Mouse (Mus musculus) heart, embryonic 11.5 days (tissue): ENCODE measurements around the gene Serinc3. TPM values are rescaled to one million over a fixed set of nuclear protein-coding genes. Genes with fewer than 3 reads are reported as not detected.

Experiments used
- ATAC-seq: fragments of 200-750 bp; cut with Nextera tagmentation; replicated peaks from 2 replicates; pipeline ENCODE4 v1.8.0; 2017; ENCODE audit warnings: moderate library complexity; ENCODE audit not compliant: insufficient number of reproducible peaks, low FRiP score, low TSS enrichment
- H3K27ac ChIP-seq: fragments of 300-500 bp; sonication (generic); 2 replicates; pipeline ENCODE4 v1.5.1; 2014; ENCODE audit warnings: mild to moderate bottlenecking, low read depth, low read length
- H3K27me3 ChIP-seq: fragments of 300-500 bp; sonication (generic); 2 replicates; pipeline ENCODE4 v1.6.1; 2014; ENCODE audit warnings: mild to moderate bottlenecking, low read length, mixed read lengths; ENCODE audit not compliant: control insufficient read depth, insufficient read depth
- H3K36me3 ChIP-seq: fragments of 300-500 bp; sonication (generic); 2 replicates; pipeline ENCODE4 v1.6.1; 2014; ENCODE audit warnings: mild to moderate bottlenecking, low read length, moderate library complexity, mixed read lengths; ENCODE audit not compliant: control insufficient read depth, insufficient read depth
- H3K4me1 ChIP-seq: fragments of 300-500 bp; sonication (generic); 2 replicates; pipeline ENCODE4 v1.6.1; 2014; ENCODE audit warnings: low read length; ENCODE audit not compliant: control insufficient read depth, insufficient read depth
- H3K4me2 ChIP-seq: fragments of 300-500 bp; sonication (generic); 2 replicates; pipeline ENCODE4 v1.6.1; 2014; ENCODE audit warnings: mild to moderate bottlenecking, moderate library complexity
- H3K4me3 ChIP-seq: fragments of 300-500 bp; sonication (generic); 2 replicates; pipeline ENCODE4 v1.5.1; 2014; ENCODE audit warnings: low read depth, low read length
- H3K9ac ChIP-seq: fragments of 300-500 bp; sonication (generic); 2 replicates; pipeline ENCODE4 v1.6.1; 2014; ENCODE audit warnings: mild to moderate bottlenecking, low read depth, low read length, moderate library complexity
- H3K9me3 ChIP-seq: fragments of 300-500 bp; sonication (generic); replicated peaks from 2 replicates; pipeline ENCODE4 v1.6.1; 2016; ENCODE audit warnings: low read length; ENCODE audit not compliant: control insufficient read depth
- WGBS: fragments of 180-500 bp; shearing (Covaris S2); extraction: QIAGEN DNeasy Blood & Tissue Kit; methylation state at CpG from one replicate; pipeline ENCODE4 v1.1.7; 2014; ENCODE audit not compliant: insufficient replicate concordance; 5-methylcytosine and 5-hydroxymethylcytosine counted together
- polyA plus RNA-seq: library from polyadenylated mRNA; unstranded; fragments of >200 nt; fragmentation: Nextera tagmentation; extraction: Ambion mirVana; gene quantifications from 2 replicates; pipeline ENCODE4 v1.2.1, GENCODE M21; 2014

The Serinc3 gene
- polyA plus RNA-seq, 1 experiment from 2014 or later = 77.5 TPM

DNA sequence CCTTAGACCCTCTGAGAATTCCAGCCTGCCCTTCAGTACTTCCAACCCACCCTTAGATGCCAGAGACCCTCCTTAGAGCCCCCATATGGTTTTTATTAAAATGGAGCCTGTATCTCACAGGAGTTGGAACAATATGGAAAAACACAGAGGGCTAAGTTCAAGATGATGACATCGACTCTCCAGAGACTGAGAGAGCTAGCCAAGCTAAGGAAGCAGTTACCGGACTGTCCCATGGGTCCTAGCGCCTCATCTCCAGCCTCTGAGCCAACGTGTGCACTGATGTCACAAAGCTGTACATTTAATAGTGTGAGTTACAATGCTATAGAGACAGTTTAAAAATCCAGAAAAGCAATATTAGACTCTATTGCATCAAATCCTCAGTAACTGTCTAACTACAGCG lies 53.9 kb downstream of the Serinc3 start:
- Histone ChIP-seq H3K4me3 (no peak overlapping the region), H3K27me3 (no peaks in the 10 kb centered on the region), H3K36me3 (no peaks in the 10 kb centered on the region), H3K4me2 (no peak overlapping the region), H3K4me1 (0 out of 2 replicates have a peak, but pooled peaks cover 2% of the 10 kb centered on the region), H3K9ac (no peak overlapping the region), H3K9me3 (no peaks in the 10 kb centered on the region), H3K27ac (no peak overlapping the region)
- WGBS = 72% methylated on average over 5 of the region's 5 CpGs
- ATAC-seq = no peak

DNA sequence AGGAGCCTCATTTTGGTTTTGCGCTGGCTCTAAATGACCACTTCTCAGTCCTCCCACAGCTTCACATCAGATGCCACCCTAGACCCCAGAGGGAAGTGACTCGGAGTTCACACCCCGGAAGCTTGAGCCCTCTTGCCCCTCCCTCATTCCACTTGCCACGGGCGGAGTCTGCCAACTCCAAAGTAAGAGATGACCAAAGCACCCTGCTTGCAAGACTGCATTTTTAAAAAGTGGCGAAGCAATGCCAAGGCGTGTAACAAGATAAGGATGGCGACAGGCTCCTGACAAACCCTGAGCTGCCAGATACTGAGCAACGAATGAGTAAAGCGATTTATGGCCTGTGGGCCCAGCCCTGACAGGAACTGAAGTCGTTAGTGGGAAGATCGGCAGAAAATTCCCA lies 54.7 kb downstream of the Serinc3 start:
- 51% methylated on average over 12 of the region's 12 CpGs for WGBS
- no peaks in the 10 kb centered on the region for H3K36me3 ChIP-seq

DNA sequence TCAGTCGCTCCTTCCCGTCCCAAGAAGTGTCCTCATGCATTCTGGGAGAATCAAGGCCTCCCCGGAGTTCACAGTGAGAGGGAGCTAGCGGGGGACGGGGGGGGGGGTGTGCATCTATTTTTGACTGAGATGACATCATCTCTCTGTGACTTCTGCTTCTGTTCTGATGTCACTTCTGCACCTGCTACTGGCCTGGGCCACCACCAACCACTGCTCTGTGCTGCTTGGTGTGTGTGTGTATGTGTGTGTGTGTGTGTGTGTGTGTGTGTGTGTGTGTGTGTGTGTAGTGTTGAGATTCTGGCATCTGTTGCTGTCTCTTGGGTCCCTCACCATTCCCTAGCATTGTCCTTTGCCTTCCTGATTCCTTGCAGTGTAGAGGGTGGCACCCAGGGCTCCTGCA lies 57.4 kb downstream of the Serinc3 start:
- Histone ChIP-seq H3K36me3 (no peaks in the 10 kb centered on the region), H3K27ac (no peak overlapping the region), H3K27me3 (no peaks in the 10 kb centered on the region), H3K4me1 (no peaks in the 10 kb centered on the region), H3K4me2 (no peak overlapping the region), H3K9me3 (no peaks in the 10 kb centered on the region), H3K4me3 (no peak overlapping the region), H3K9ac (no peak overlapping the region)
- no peak for ATAC-seq
- 46% methylated on average over 5 of the region's 5 CpGs for WGBS

More for the DNA sequence above, 54.7 kb downstream of the Serinc3 start:
- no peak overlapping the region for H3K4me2 ChIP-seq
- no peak overlapping the region for H3K27ac ChIP-seq
- H3K27me3 ChIP-seq = no peaks in the 10 kb centered on the region
- 0 out of 2 replicates have a peak, but pooled peaks cover 2% of the 10 kb centered on the region for H3K4me1 ChIP-seq
- H3K4me3 ChIP-seq = no peak overlapping the region
- ATAC-seq = no peak
- H3K9ac ChIP-seq = no peak overlapping the region
- no peaks in the 10 kb centered on the region for H3K9me3 ChIP-seq

DNA sequence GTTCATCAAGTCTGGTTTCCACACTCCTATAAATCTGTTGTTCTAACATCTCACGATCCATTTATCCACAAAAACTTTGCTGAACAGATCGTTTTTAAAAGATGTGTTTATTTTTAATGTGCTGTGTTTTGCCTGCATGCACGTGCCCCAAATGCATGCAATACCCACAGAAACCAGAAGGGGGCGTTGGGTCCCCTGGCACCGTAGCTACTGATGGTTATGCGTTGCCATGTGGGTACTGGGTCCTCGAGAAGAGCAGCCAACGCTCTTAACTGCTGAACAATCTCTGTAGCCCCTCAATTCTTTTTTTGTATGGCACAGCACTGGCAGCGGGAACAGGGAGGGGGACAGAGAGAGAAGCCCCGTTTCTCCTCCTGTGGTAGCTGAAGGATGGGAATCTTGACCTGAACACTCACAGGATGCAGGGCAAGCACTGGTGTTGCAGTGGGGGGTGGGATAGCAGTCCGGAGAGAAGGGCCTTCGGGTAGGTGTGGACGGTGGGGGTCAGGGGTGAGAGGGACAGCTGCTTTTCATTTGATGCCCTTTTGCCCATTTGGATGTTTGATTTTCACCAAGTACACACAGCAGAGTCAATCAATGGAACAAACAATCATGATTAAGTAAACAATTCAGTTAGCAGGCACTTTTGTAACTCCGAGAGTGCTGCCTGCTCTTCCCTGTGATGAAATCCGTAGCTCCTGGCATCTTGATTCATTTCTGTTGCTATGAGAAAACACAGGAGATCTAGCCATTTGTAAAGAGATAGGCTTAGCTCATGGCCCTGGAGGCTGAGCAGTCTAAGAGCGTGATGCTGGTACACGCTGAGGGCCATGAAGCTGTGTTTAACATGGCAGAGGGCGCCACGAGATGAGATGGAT lies 58.3 kb downstream of the Serinc3 start:
- 43% methylated on average over 19 of the region's 19 CpGs for WGBS
- H3K27ac ChIP-seq = no peak overlapping the region
- no peak overlapping the region for H3K4me3 ChIP-seq
- no peaks in the 10 kb centered on the region for H3K27me3 ChIP-seq
- no peaks in the 10 kb centered on the region for H3K9me3 ChIP-seq
- no peak overlapping the region for H3K4me2 ChIP-seq
- H3K9ac ChIP-seq = no peak overlapping the region
- H3K4me1 ChIP-seq = no peaks in the 10 kb centered on the region
- H3K36me3 ChIP-seq = no peaks in the 10 kb centered on the region
- no peak for ATAC-seq

DNA sequence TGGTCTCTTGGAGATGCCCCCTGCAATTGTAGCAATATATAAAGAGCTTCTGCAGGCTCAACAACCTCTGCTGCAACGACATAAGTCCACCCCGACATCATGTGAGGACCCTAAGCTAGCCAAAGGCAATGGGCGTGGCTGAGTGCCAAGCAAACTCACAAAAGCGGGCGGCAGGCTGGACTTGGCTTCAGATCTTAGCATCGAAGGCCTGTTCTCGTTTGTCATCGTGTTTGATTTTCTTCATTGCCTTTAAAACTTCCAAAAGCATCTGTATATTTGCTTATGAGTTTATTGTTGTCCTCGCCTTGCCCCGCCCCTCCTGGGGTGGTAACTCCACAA lies 60.9 kb downstream of the Serinc3 start:
- no peaks in the 10 kb centered on the region for H3K36me3 ChIP-seq
- no peak overlapping the region for H3K9ac ChIP-seq
- H3K27me3 ChIP-seq = no peaks in the 10 kb centered on the region
- no peak overlapping the region for H3K4me2 ChIP-seq
- no peaks in the 10 kb centered on the region for H3K4me1 ChIP-seq
- H3K9me3 ChIP-seq = no peaks in the 10 kb centered on the region
- no peak overlapping the region for H3K4me3 ChIP-seq
- WGBS = 77% methylated on average over 10 of the region's 10 CpGs
- H3K27ac ChIP-seq = no peak overlapping the region
- ATAC-seq = no peak

DNA sequence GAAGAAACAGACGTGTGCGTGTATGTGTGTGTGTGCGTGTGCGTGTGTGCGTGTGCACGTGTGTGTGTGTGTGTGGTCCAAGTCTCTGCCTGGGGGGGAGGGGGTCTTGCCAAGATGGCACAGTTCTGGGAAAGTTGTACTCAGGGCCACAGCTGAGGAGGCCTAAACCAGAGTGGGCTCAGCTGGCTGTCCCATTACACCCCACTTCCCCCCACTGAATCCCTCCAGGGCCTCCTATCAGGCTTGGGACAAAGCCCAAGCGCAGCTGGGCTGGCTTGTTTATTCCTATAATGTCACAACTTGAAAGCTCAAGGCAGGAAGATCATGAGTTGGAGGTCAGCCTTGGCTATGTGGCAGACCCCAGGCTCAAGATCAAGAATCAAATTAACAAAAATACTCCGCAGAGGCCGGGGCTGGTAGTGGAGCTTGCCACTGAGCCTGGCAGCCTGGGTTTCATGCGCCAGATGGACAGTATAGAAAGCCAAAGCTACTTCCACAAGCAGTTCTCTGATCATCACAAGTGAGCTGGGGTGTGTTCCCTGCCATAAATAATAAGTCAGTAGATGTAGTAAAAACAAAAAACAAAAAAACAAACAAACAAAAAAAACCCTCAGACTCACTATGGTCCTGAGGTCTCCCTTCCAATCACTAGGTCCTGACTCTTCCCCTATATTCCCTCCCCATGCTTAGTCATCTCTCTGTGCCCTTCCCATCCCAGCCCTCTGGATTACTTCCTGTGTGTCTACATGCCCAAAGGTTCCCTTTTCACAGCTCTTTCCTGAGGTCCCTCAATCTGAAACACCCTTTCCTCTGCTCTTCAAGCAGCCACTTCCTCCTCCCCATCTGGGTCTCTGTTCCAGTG lies 61.5 kb downstream of the Serinc3 start:
- H3K27ac ChIP-seq = no peak overlapping the region
- 88% methylated on average over 10 of the region's 10 CpGs for WGBS
- no peak for ATAC-seq
- no peak overlapping the region for H3K4me2 ChIP-seq
- no peaks in the 10 kb centered on the region for H3K27me3 ChIP-seq
- H3K4me3 ChIP-seq = no peak overlapping the region
- H3K9ac ChIP-seq = no peak overlapping the region
- H3K4me1 ChIP-seq = no peaks in the 10 kb centered on the region
- H3K36me3 ChIP-seq = no peaks in the 10 kb centered on the region
- no peaks in the 10 kb centered on the region for H3K9me3 ChIP-seq

DNA sequence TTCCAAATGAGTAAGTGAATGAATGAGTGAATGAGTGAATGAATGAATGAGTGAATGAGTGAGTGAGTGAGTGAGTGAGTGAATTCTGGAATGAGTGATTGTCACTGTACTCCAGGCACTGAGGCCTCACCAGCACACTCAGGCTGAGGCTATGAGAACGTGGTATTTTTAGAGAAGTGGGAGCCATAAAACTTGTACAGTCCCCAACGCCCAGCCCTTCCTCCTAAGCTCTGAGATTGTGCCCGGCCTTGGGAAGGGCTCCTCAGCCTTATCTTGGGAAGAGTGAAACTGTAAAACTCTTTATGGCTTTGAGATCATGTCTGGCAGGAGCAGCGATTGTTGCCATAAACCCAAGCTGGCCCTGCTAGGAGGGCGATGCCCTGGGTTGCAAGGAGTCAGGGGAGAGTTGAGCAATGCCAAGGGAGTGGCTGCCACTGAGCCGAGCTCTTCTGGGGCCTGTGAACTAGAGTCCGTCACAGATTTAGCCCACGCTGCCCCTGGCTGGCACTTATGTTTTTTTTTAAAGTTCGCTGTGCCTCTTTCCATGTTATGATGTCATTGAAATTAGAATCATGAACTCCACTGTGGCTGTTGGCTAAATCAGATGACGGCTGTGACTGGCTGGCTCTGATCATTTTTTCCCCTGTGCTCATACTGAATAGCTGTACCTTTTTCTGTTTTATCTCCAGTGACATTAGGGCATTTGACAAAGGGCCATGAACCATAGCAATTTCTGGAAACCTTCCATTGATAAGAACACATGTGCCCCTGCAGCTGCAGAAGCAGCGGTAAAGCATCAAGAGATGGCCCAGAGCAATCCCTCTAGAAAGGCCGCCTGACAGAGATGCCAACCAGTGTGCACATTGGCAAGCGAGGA lies 64.6 kb downstream of the Serinc3 start:
- Histone ChIP-seq H3K4me1 (no peaks in the 10 kb centered on the region), H3K27ac (no peak overlapping the region), H3K27me3 (no peaks in the 10 kb centered on the region), H3K36me3 (no peaks in the 10 kb centered on the region), H3K9me3 (no peaks in the 10 kb centered on the region), H3K4me3 (no peak overlapping the region), H3K9ac (no peak overlapping the region), H3K4me2 (no peak overlapping the region)
- WGBS = 67% methylated on average over 13 of the region's 13 CpGs
- no peak for ATAC-seq

DNA sequence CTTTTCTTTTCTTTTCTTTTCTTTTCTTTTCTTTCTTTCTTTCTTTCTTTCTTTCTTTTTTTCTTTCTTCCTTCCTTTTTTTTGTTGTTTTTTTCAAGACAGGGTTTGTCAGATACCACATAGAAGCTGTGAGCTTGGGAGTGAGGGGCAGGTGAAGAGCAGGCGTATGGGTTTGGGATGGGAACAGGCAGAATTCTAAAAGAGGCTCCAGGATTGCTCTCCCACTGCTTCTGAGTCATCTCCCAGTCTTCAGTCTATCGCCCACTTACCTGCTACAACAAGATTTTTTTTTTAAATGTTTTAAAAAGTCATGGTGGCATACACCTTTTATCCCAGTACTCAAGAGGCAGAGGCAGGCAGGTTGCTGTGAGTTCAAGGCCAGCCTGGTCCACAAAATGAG lies 66.9 kb downstream of the Serinc3 start:
- Histone ChIP-seq H3K9me3 (no peaks in the 10 kb centered on the region), H3K9ac (no peak overlapping the region), H3K4me1 (no peaks in the 10 kb centered on the region), H3K27me3 (peaks cover 8% of the 10 kb centered on the region; the same call in 1 of the 2 replicates), H3K4me2 (no peak overlapping the region), H3K27ac (no peak overlapping the region), H3K36me3 (no peaks in the 10 kb centered on the region), H3K4me3 (no peak overlapping the region)
- 76% methylated on average over 2 of the region's 2 CpGs for WGBS
- no peak for ATAC-seq
